Mouse (Mus musculus) macrophage (primary cell): ENCODE results near the gene Foxp1. TPM values are rescaled to one million over a fixed set of nuclear protein-coding genes. Genes with fewer than 3 reads are reported as not detected.

ENCODE experiments used
- H3K27ac ChIP-seq: fragments of 350-480 bp; formaldehyde crosslinking; 2 replicates; pipeline ENCODE4 v1.9.0; 2021
- H3K36me3 ChIP-seq: fragments of 350-480 bp; formaldehyde crosslinking; 2 replicates; pipeline ENCODE4 v1.9.0; 2021; ENCODE audit errors: inconsistent target
- H3K4me3 ChIP-seq: fragments of 350-480 bp; formaldehyde crosslinking; 2 replicates; pipeline ENCODE4 v1.9.0; 2021; ENCODE audit errors: inconsistent target
- H3K79me2 ChIP-seq: fragments of 350-480 bp; formaldehyde crosslinking; 2 replicates; pipeline ENCODE4 v1.9.0; 2021; ENCODE audit errors: inconsistent target
- WGBS: methylation state at CpG from one replicate; pipeline ENCODE4 v1.1.7; 2026; ENCODE audit warnings: inconsistent platforms; ENCODE audit not compliant: missing documents; 5-methylcytosine and 5-hydroxymethylcytosine counted together
- polyA plus RNA-seq: library from polyadenylated mRNA; stranded (reverse); fragments of 250-400 nt; gene quantifications from 3 replicates; pipeline ENCODE4 v1.2.4, GENCODE M21; 2018; ENCODE audit warnings: inconsistent platforms

The Foxp1 gene
- polyA plus RNA-seq, 1 experiment from 2014 or later: 38.9 TPM

DNA sequence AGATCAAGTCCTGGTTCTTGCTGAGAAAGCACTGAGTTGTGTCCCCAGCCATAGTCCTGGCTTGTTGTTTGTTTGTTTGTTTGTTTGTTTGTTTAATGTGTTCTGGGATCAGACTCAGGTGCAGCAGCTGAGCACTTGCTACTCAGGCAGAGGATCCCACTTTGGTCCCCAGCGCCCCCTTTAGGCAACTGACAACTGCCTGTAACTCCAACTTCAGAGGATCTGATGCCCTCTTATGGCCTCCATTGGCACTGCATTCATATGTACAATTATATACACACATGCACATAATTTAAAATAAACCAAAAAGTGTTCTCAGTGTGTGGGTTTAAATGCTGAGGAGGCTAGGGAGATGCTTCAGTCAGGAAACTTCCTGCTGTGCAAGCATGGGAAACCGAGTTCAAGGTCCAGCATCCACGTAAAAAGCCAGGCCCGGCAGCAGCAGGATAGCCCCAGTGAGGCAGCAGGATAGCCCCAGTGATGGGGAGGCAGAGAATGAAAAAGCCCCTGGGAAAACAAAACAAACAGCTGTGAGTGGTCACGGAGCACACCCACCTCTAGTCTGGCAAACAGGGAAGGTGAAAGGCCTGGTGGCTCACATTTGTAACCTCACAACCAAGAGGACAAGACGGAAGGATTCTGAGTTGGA lies 5.1 kb upstream of the Foxp1 start:
- no peaks in the 10 kb centered on the region for H3K79me2 ChIP-seq
- no peaks in the 10 kb centered on the region for H3K36me3 ChIP-seq
- no peak overlapping the region for H3K27ac ChIP-seq
- WGBS: 94% methylated on average over 6 of the region's 6 CpGs
- no peak overlapping the region for H3K4me3 ChIP-seq

GRCm38 (mm10) chr6:99525351-99525750 lies 2.8 kb upstream of the Foxp1 start:
- Histone ChIP-seq H3K4me3 (no peak overlapping the region), H3K36me3 (no peaks in the 10 kb centered on the region), H3K27ac (no peak overlapping the region), H3K79me2 (no peaks in the 10 kb centered on the region; the same call in 1 of the 2 replicates)
- 65% methylated on average over 8 of the region's 8 CpGs for WGBS

- 48% methylated on average over 10 of the region's 10 CpGs for WGBS
- Histone ChIP-seq H3K4me3 (peak overlapping the region; percentile 89), H3K79me2 (no peaks in the 10 kb centered on the region; the same call in 1 of the 2 replicates), H3K27ac (peak overlapping the region; percentile 88), H3K36me3 (no peaks in the 10 kb centered on the region)
These were observed 1.3 kb upstream of the Foxp1 start for GRCm38 (mm10) chr6:99523679-99524370.

DNA sequence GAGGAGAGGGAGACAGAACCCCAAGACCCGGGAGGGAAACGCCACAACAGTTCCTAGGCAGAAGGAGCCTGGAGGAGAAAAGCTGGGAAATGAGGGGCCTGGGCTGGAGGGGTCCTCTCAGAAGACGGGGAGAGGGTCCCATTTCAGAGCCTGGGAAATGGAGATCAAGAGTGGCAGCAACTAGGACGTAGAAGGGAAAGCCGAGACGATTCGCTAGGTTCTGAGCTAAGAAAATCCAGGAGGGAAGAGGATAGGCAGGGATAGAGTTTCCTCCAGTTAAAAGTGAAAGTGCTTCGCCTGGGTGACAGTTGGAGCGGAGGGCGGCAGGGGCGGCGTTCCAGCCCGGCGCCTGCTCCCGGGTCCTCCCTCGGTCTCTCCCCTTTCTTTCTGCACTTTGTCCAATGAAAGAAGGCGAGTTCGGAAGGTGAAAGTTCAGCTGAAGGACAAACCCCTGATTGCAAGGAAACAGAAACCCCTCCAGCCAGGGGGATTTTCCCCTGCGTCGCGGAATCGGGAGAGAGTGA lies 650 bp upstream of the Foxp1 start:
- no peaks in the 10 kb centered on the region for H3K36me3 ChIP-seq
- WGBS: under 1% methylated on average over 22 of the region's 22 CpGs
- H3K27ac ChIP-seq: peak overlapping the region; percentile 88
- H3K4me3 ChIP-seq: peak overlapping the region; percentile 89
- H3K79me2 ChIP-seq: peaks cover 1% of the 10 kb centered on the region

DNA sequence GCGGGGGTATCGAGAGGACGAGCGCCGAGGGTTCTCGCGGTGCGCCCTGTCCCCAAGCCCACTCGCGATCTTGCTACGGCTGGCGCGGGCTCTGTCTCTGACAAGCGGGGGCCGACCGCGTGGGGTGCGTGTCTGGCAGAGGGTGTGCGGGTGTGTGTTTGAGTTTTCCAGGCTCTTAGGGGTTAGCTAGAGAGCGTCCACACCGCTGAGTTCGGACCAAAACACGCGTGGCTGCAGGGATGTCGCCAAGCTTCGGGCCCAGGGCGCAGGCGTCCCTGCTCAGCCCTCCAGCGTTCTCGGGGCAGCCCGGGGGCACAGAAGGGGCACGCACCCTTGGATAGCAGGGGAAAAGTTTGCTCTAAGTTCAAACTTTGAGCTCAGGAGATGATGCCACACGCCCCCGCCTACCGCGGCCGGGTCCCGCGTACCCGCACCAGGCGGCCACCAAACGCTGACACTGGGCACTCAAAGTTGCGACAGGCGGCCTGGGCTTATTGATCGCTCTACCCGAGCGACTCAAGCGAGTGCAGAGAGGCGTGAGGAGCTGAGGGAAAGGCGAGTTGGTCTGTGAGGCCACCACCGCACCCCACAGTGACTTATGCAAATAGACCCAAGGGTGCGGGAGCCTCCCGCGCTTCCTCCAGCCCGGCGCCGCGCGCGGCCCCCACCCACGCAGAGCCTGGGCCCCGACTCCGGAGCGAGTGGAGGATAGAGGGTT lies 721 bp downstream of the Foxp1 start:
- Histone ChIP-seq H3K27ac (peak overlapping the region; percentile 46), H3K4me3 (peak overlapping the region; percentile 80), H3K79me2 (peaks cover 15% of the 10 kb centered on the region), H3K36me3 (no peaks in the 10 kb centered on the region)
- under 1% methylated on average over 56 of the region's 64 CpGs for WGBS

GRCm38 (mm10) chr6:99521038-99521640 lies 1.4 kb downstream of the Foxp1 start:
- Histone ChIP-seq H3K27ac (peak overlapping the region; percentile 58), H3K36me3 (no peaks in the 10 kb centered on the region), H3K79me2 (peaks cover 21% of the 10 kb centered on the region), H3K4me3 (peak overlapping the region; percentile 80)
- 1% methylated on average over 51 of the region's 54 CpGs for WGBS

- peaks cover 26% of the 10 kb centered on the region for H3K79me2 ChIP-seq
- peak overlapping the region; percentile 58 for H3K27ac ChIP-seq
- no peaks in the 10 kb centered on the region for H3K36me3 ChIP-seq
- 1% methylated on average over 27 of the region's 27 CpGs for WGBS
- H3K4me3 ChIP-seq: peak overlapping the region; percentile 80
These were observed 1.9 kb downstream of the Foxp1 start for GRCm38 (mm10) chr6:99520676-99521037.

DNA sequence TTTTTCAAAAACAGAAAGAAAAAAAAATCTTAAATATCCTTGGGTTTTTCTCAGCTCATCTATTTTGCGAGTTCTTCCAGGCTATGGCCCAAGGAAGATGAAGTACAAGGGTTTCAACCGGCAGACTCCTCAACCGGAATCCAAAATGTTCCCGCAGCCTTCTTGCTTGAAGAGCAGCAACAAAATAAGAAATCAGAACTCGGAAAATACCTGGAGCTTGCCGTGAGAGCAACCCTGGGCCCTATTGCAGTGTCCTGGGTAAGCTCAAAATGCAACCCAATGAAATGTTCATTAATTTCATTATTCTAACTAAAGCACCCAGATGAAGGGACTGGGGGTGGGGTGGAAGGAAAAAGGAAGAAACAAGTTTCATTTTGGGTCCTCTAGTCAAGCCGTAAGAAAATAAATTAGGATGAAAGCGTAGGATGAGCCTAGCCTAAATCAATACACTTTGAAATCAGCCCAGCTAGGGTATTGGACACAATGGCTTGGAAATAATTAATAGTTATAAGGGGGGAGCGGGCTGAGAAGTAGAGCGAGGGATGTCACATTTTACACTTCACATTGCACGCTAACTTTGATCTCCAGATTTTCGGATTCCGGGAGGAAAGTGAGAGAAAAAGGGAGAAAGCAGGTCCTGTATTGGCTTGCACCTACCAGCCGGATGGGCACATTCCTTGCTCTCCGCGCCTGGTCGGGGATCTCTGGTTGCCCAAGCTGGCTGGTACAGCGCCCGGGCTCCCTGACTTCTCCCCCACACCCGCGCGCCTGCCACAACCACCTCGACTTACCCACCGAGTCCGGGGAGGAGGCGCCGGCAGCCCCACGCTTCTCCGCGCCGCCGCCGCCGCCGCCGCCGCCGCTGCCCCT lies 2.5 kb downstream of the Foxp1 start:
- 3% methylated on average over 28 of the region's 38 CpGs for WGBS
- H3K27ac ChIP-seq: peak overlapping the region; percentile 59

DNA sequence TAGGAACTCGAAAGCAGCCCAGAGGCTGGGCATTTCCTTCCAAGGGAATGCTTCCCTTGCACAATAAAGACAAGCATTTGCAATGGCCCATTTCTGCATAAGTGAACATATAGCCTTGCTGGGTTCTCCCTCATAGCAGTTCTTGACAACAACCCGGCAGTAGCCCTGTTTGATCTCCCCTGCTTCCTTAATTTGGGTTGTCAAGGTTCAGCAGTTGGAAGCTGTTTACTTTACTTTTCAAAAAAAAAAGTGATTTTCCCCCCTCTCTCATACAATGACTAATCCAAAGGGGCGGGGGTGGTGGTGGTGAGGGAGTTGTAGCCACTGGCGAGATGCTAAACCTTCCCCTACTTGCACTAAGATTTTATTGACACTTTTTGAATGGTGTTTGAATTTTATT lies 3.5 kb downstream of the Foxp1 start:
- H3K27ac ChIP-seq: peak overlapping the region; percentile 59; the same call in 1 of the 2 replicates
- H3K36me3 ChIP-seq: peaks cover under 1% of the 10 kb centered on the region; the same call in 1 of the 2 replicates
- WGBS: 13% methylated on average over 4 of the region's 4 CpGs
- H3K4me3 ChIP-seq: peak overlapping the region; percentile 80; the same call in 1 of the 2 replicates
- H3K79me2 ChIP-seq: peaks cover 41% of the 10 kb centered on the region

More for the DNA sequence above, 2.5 kb downstream of the Foxp1 start:
- Histone ChIP-seq H3K36me3 (no peaks in the 10 kb centered on the region), H3K4me3 (peak overlapping the region; percentile 80), H3K79me2 (peaks cover 31% of the 10 kb centered on the region)

DNA sequence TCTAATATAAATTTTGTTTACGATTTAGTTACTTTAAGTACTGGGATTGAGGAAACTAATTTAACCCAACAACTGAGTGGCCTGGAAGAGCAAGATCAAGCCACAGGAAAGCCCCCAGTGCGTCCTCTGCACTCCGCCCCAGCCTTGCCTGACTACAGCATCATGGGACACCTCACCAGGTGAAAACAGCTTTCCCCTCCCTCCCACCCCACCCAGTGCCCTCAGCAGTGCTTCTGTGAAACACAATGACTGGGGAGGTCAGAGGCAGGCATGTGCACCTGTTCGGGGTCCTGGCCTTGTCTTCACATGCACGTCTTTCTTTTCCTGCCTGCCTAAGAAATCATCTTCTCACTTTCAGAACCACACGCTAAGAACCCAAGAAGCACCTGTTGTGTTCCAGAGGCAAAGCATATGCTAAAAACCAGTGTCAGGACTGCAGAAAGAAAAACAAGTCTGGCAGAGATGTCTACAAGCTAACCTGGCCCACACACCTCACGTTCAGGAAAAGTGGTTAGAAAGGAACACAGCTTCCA lies 6.8 kb downstream of the Foxp1 start:
- 91% methylated on average over 7 of the region's 7 CpGs for WGBS
- Histone ChIP-seq H3K36me3 (peaks cover 4% of the 10 kb centered on the region; the same call in 1 of the 2 replicates), H3K27ac (no peak overlapping the region), H3K79me2 (peaks cover 75% of the 10 kb centered on the region), H3K4me3 (no peak overlapping the region)

DNA sequence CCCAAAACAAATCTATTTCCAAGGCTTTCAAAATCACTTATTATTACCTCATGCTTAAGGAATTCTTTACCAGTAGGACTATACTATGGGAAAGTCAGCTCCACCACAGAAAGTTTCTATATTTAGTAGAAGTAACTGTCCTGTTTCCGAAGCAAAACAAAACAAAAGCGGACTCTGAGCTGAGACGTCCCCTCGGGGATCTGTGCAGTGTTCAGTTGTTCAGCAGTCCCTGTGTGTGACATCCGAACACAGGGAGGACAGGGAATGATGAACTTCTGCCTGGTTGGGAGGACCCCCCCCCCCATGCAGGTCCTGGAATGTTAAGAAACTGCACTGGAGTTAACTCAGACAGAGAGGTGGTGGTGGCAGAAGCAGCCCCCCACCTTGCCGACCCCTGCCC lies 10.7 kb downstream of the Foxp1 start:
- Histone ChIP-seq H3K79me2 (peaks cover 81% of the 10 kb centered on the region; the same call in 1 of the 2 replicates), H3K4me3 (no peak overlapping the region), H3K36me3 (peaks cover 4% of the 10 kb centered on the region; the same call in 1 of the 2 replicates), H3K27ac (no peak overlapping the region)
- 92% methylated on average over 6 of the region's 6 CpGs for WGBS

DNA sequence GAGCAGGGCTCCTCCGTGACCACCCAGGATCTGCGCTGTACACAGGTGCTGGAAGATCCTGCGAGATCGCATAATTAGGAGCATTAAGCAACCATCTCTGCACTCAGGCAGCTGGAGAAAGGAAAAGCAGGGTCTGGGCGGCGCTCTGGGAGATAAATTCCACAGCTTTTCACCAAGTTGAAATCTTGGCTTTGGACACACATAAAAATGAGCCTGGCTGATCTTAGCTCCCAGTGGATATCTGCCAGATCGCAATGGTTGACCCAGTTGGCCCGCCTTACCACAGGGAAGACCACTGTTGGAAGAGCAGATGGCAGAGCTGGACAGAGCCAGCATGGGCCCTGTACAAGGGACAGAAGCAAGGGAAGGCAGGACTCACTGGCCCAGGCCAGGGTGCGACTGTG lies 13.3 kb downstream of the Foxp1 start:
- H3K79me2 ChIP-seq: peaks cover 56% of the 10 kb centered on the region; the same call in 1 of the 2 replicates
- H3K27ac ChIP-seq: no peak overlapping the region
- H3K4me3 ChIP-seq: no peak overlapping the region
- 100% methylated on average over 7 of the region's 9 CpGs for WGBS
- peaks cover 4% of the 10 kb centered on the region; the same call in 1 of the 2 replicates for H3K36me3 ChIP-seq

GRCm38 (mm10) chr6:99506816-99507215 lies 15.7 kb downstream of the Foxp1 start:
- Histone ChIP-seq H3K36me3 (no peaks in the 10 kb centered on the region), H3K27ac (no peak overlapping the region), H3K4me3 (no peak overlapping the region), H3K79me2 (peaks cover 32% of the 10 kb centered on the region; the same call in 1 of the 2 replicates)
- WGBS: 99% methylated on average over 6 of the region's 6 CpGs
